Mouse (Mus musculus) gonadal fat pad, adult 2 months (tissue): ENCODE measurements around the gene Ubtfl1. TPM values are rescaled to one million over a fixed set of nuclear protein-coding genes. Genes with fewer than 3 reads are reported as not detected.
"Not testable (repeated sequence)": the region's sequence is repeated elsewhere in the genome, so short reads cannot be mapped to it uniquely, and the experiment has no call there.

Experiments
- DNase-seq: peaks from one replicate; pipeline ENCODE4 v3.0.0-alpha.2; 2012; ENCODE audit warnings: low read depth
- polyA plus RNA-seq: library from polyadenylated mRNA; depleted of rRNA; stranded (reverse); fragments of >200 nt; gene quantifications from 2 replicates; pipeline ENCODE4 v1.2.3, GENCODE M21; 2012; rRNA removed

The Ubtfl1 gene
- not detected in 2 replicates for polyA plus RNA-seq

- no peak for DNase-seq
These were observed at the start of gene Ubtfl1 for GRCm38 (mm10) chr9:18404118-18404517. Ubtfl1 (plus strand) TSS chr9:18404418.

- DNase-seq: not testable (repeated sequence)
These were observed 31.2 kb upstream of the Ubtfl1 start for GRCm38 (mm10) chr9:18373026-18373425.

- no peak for DNase-seq
These were observed 18.4 kb upstream of the Ubtfl1 start for GRCm38 (mm10) chr9:18385782-18386181.

- no peak for DNase-seq
These were observed 4.6 kb upstream of the Ubtfl1 start for GRCm38 (mm10) chr9:18399629-18400028.

GRCm38 (mm10) chr9:18402895-18403294 is 1.3 kb upstream of the Ubtfl1 start, which contains the start of gene Naalad2:
Naalad2 (minus strand) TSS chr9:18402995.
- not testable (repeated sequence) for DNase-seq

GRCm38 (mm10) chr9:18412371-18412770 is 8.2 kb downstream of the Ubtfl1 start:
- not testable (repeated sequence) for DNase-seq

GRCm38 (mm10) chr9:18430354-18430753 is 26.1 kb downstream of the Ubtfl1 start, which contains the start of gene Mbd3l2:
Mbd3l2 (plus strand) TSS chr9:18430654.
- no peak for DNase-seq

- peak; percentile 46 for DNase-seq
These were observed 27.5 kb downstream of the Ubtfl1 start for GRCm38 (mm10) chr9:18431687-18432086.

GRCm38 (mm10) chr9:18456520-18456919 is 52.3 kb downstream of the Ubtfl1 start:
- no peak for DNase-seq

Other genes starting within 250 kb of the Ubtfl1 start
- gene Chordc1, start 112.3 kb upstream of the Ubtfl1 start, polyA plus RNA-seq: 14.4 and 29.5 TPM in 2 replicates
- gene Naalad2, start 1.4 kb upstream of the Ubtfl1 start, polyA plus RNA-seq: 2.6 and 3.2 TPM in 2 replicates
- gene Mbd3l2, start 26.2 kb downstream of the Ubtfl1 start, polyA plus RNA-seq: not detected in 2 replicates
- gene Zfp558, start 73.8 kb downstream of the Ubtfl1 start, polyA plus RNA-seq: 0.37 and 0.81 TPM in 2 replicates
- 0.18 TPM in 1 of 2 replicates, not detected in the other for gene Mbd3l1, start 73.9 kb downstream of the Ubtfl1 start, polyA plus RNA-seq